Mouse (Mus musculus) layer of hippocampus, postnatal 25 days (tissue): Measurements from ENCODE around the gene Lgals1. TPM values are rescaled to one million over a fixed set of nuclear protein-coding genes. Genes with fewer than 3 reads are reported as not detected.

Source experiments
- microRNA-seq, 2 experiments: library from miRNA; unstranded; fragments of <30 nt; microRNA quantifications; one replicate each; pipeline ENCODE4 v1.2.0; 2021
- total RNA-seq, 2 experiments: library from RNA; stranded (reverse); gene quantifications; 2 replicates each; pipeline ENCODE4 v1.2.3; 2021

The Lgals1 gene
- total RNA-seq, 2 experiments from 2014 or later = 15.0 to 18.0 TPM

Small RNA genes lying within 50 kb of the gene (microRNA-seq; reads per million reads assigned to microRNA genes)
- gene Mir6955 = 0.80 to 1.3 reads per million in 2 experiments

Other genes starting within 250 kb of the Lgals1 start
- 100 to 1,000 TPM; 175 to 188 TPM for gene Elfn2, start 208.0 kb upstream of the Lgals1 start, total RNA-seq
- 1 to 10 TPM; 5.5 to 6.6 TPM for gene Mfng, start 153.2 kb upstream of the Lgals1 start, total RNA-seq
- 1 to 10 TPM; 5.0 to 5.5 TPM for gene Card10, start 123.7 kb upstream of the Lgals1 start, total RNA-seq
- gene Cdc42ep1, start 84.1 kb upstream of the Lgals1 start, total RNA-seq = 10 to 100 TPM; 14.2 to 14.9 TPM
- not detected for gene Lgals2, start 71.2 kb upstream of the Lgals1 start, total RNA-seq
- gene Gga1, start 49.5 kb upstream of the Lgals1 start, total RNA-seq = 10 to 100 TPM; 57.1 to 59.0 TPM
- not detected for gene Gm49510, start 27.1 kb upstream of the Lgals1 start, total RNA-seq
- gene Sh3bp1, start 27.0 kb upstream of the Lgals1 start, total RNA-seq = 10 to 100 TPM; 24.3 to 25.3 TPM
- gene Pdxp, start 12.8 kb upstream of the Lgals1 start, total RNA-seq = 100 to 1,000 TPM; 161 to 187 TPM
- gene Nol12, start 8.2 kb downstream of the Lgals1 start, total RNA-seq = 10 to 100 TPM; 37.4 to 37.6 TPM
- gene Triobp, start 21.0 kb downstream of the Lgals1 start, total RNA-seq = 10 to 100 TPM; 14.0 to 16.0 TPM
- 100 to 1,000 TPM; 101 to 108 TPM for gene H1f0, start 101.7 kb downstream of the Lgals1 start, total RNA-seq
- gene Galr3, start 115.2 kb downstream of the Lgals1 start, total RNA-seq = not detected
- 10 to 100 TPM; 17.2 to 17.3 TPM for gene Ankrd54, start 136.2 kb downstream of the Lgals1 start, total RNA-seq
- gene Eif3l, start 148.5 kb downstream of the Lgals1 start, total RNA-seq = 10 to 100 TPM; 71.9 to 74.9 TPM
- gene Micall1, start 182.2 kb downstream of the Lgals1 start, total RNA-seq = 10 to 100 TPM; 34.3 to 41.6 TPM
- gene Polr2f, start 214.3 kb downstream of the Lgals1 start, total RNA-seq = 100 to 1,000 TPM; 104 to 112 TPM
- 1 to 10 TPM; 9.1 to 9.6 TPM for gene 1700088E04Rik, start 214.5 kb downstream of the Lgals1 start, total RNA-seq
- 10 to 100 TPM; 38.5 to 41.2 TPM for gene Sox10, start 238.5 kb downstream of the Lgals1 start, total RNA-seq